Mouse (Mus musculus): ENCODE measurements at regions not wholly inside any gene's neighbourhood (a gene's known extent, or its start where the extent isn't known, plus 50 kb on each side); places are given as distances from the start of the nearest gene placed in this dataset.

DNA sequence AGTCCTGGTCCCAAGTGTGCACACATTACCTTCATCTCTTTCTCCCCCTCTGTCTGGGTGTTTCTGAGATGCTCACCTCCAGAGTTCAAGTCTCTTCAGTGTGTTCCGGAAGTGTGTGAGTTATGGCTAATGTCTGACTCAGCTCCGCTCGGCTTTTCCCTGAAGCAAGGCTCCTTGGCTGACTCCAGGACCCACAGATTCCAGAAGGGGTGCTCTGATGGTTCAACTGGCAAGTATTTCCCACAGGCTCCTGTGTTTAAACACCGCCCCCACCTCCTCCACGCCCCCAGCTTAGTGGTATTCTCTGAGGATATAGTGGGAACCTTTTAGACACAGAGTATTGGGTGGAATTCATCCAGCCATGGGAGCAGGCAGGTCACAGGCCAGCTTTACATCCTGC lies 441.8 kb upstream of the Tbx3 start:
- no peak for DNase-seq

GRCm38 (mm10) chr5:119232941-119233340 lies 437.5 kb upstream of the Tbx3 start:
- DNase-seq, result no peak

DNA sequence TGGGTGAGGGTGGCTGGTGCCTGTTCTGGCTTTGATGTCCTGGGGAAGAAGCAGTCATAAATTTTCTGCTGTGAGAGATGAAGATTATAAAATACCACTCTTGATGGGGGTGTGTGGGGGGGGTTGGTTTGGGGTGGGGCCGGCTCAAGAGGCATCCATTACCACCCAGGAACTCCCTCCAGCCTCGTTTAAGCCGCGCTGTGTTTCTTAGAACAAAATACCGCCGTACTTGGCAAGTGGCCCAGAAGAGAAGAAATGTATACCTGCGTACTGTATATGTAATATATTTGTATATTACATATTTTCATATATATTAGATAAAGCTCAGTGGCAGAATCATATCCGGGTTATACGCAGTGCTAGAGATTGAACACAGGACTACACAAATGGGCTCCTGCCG lies 434.6 kb upstream of the Tbx3 start:
- no peak for DNase-seq

DNA sequence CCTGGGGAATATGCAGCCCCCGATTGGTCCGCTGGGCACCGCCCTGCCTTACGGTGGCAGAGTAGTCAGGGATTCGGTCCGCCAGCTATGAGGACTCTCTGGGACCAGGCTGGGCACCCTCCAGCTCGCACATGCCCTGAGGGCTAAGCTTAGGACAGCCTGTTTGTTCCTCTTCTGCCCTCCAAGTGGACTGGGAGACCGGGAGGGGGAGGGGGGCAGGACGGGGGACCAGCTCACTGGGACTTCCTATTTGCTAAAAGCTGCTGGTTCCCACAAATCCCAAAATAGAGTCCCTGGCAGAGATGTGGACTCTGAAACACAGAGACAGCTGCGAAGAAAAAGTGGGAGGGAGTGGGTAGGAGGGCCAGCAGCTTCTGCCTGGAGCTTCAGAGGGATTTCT lies 423.6 kb upstream of the Tbx3 start:
- DNase-seq, result no peak

GRCm38 (mm10) chr5:119248626-119249025 lies 421.8 kb upstream of the Tbx3 start:
- no peak for DNase-seq

DNA sequence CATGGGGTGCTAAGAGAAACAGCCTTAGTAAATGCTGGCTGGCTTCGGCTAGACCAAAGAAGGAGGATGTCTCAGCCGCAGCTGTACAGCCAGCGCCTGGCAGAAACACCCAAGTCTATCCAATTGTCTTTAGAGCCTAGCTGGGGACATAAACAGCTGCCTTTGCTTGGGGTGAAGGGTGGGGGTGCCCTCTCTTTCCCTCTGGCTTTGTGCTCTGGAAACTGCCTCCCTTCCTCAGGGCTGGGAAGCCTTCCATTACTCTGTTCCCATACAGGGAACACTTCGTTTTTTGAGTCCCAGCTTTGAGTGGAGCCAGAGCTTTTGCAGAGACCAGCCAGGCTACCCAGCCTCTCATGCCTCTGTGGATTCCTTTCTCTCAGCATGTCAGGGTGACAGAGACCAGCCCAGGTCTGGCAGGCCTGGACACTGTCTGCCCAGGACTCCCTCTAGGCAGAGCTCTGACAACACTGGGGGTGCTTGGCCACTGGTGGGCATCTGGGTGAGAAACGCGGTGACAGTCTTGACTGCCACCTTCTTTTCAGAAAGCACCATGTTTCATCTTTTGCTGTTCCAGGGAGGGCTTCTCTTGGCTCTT lies 421.2 kb upstream of the Tbx3 start:
- no peak for DNase-seq

- no peak for DNase-seq
Observed at GRCm38 (mm10) chr5:119251311-119252047, 419.0 kb upstream of the Tbx3 start.

- DNase-seq, result no peak
Observed at GRCm38 (mm10) chr5:119257374-119258120, 412.9 kb upstream of the Tbx3 start.

DNA sequence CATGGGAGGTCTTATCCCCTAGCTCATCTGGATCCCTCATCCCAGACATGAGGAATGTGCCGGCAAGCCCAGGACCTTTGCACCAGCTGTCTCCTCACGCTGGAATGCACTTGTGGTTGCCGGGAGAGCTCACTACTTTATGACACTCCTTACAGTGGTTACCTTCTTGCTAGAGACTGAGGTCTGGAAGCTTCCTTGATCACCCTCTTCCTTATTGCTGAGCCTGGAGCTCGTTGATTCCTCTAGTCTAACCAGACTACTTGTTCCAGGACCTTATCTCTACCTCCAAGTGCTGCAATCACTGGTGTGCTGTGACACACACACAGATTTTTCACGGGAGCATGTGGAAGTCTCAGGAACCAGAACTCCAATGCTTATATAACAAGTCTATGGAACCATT lies 411.6 kb upstream of the Tbx3 start:
- DNase-seq, result no peak

DNA sequence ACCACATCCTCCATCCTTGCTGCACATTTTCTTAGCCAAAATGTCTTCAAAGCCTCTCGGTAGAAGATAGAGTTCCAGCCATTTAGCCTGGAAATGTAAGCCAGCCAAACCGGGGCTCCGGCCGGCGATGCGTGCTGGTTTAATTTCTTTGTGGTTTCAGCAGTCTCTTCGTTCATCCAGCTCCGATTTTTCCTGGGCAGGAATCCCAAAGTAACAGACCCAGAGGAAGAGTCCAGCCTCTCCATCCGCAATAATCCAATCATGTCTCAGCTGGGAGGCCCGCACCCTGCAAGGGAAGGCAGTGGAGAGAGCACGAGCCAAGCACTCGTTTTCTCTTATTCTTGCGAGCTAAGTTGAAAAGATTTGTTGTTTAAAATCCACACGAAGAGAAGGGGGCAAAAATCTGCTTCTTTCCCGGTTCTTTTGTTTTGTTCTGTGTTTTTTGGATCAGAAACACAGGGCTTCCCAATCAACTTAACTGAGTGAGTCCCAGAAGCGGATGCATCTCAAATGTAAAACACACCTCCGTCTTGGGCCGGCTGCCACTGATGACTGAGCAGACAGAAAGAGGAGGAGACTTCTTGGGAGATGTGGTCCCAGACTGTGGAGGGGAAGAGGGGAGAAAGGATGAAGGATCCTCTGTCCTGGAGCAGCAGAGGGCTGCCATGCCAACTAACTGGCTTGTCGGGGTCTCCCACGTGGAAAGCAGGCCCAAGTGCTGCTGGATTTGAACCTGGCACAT lies 405.1 kb upstream of the Tbx3 start:
- no peak for DNase-seq

- no peak for DNase-seq
Observed at GRCm38 (mm10) chr5:119271234-119271852, 399.1 kb upstream of the Tbx3 start.

DNA sequence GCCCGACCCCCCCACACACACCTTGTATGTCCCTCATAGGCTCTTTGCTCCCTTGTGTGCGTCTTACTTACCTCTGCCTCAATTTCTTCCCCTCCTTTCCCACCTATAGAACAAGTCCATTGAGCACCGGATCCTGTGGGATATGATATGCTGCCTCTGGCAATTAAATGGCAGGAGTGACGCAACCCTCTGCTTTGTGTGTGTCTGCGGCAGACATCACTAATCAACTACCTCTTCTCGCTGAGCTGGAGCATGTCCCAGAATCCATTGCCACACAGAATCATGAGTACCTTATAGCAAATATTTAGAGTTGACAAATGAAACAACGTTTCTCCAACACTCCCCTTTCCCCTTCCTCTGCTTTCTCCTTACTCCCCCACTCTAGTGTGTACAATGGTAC lies 397.3 kb upstream of the Tbx3 start:
- DNase-seq, result no peak

- no peak for DNase-seq
Observed at GRCm38 (mm10) chr5:119273615-119274014, 396.9 kb upstream of the Tbx3 start.

DNA sequence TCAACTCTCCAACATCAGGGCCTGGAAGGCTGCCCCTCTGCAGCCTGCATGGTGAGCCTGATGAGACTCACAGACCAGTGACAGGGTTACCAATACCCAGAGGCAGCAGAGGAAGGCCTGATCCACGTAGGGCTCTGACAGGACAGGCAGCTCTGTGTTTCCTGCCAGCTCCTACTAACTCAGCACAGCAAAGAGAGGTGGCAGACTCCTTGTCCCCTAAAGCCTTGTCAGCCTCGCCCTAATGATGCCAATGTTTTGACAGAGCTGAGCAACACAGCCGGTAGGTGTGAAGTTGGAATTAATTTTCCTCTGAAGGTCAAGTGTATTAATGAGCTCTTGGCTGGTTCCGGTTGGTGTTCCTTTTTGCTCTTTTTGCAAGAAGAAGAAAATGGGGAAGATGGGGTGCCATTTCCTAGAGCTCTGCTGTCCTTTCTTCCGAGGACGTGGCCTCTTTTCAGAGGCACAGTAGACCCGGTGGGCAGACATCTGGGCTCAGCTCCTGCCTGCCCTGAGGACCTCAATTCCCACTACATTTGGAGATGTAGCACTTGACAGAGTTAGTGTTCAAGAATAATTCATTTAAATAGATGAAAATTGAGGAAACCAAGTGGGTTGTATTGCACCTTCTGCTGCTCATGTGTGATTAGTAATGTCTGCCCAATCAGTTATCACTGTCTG lies 395.5 kb upstream of the Tbx3 start:
- no peak for DNase-seq

GRCm38 (mm10) chr5:119280146-119280545 lies 390.3 kb upstream of the Tbx3 start:
- DNase-seq, result no peak

GRCm38 (mm10) chr5:119289808-119290207 lies 380.7 kb upstream of the Tbx3 start:
- no peak for DNase-seq

GRCm38 (mm10) chr5:119292323-119292722 lies 378.1 kb upstream of the Tbx3 start:
- DNase-seq, result peak; percentile 39 to 64

DNA sequence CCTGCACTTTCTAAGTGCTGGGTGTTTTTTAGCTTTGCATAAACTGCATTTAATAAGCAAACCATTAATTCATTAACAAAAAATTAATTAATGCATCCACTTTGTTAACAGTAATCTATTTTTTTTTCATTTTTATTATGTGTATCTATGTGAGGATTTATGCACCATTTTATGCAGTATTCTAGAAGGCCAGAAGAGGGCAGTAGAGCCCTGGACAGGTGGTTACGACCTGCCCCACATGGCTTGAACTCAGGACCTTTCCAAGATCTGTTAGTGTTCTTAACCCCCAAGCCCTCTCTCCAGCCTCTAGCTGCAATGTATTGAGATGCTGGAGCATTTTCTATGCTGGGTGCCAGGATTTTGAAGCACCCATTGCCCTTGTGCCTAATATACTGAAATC lies 377.6 kb upstream of the Tbx3 start:
- DNase-seq, result no peak

GRCm38 (mm10) chr5:119299311-119299710 lies 371.2 kb upstream of the Tbx3 start:
- peak; percentile 36 to 56 for DNase-seq

DNA sequence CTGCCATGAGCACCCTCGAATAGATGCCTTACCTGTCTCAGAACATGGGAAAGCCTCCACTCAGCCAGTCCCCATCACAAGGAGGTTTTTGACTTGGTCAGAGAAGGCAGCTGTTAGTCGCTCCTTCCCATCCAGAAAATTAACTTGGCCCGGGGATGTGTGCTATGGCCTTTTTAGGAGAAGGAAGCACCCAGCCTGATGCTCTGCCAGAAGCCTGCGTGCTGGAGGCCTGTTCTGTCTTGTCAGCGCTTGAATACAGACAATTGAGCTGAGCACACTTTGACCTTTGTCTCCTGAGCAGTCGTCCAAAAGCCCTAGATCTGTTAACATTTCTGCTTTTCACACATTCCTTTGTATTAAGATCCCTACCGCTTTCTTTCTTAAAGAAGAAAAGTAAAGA lies 370.4 kb upstream of the Tbx3 start:
- peak; percentile 78 to 82 for DNase-seq

GRCm38 (mm10) chr5:119301539-119301938 lies 368.9 kb upstream of the Tbx3 start:
- peak in 1 of 2 experiments; percentile 16 for DNase-seq

- no peak for DNase-seq
Observed at GRCm38 (mm10) chr5:119304721-119305120, 365.7 kb upstream of the Tbx3 start.

Measured in kidney, adult 8-10 months (tissue).